Mouse (Mus musculus): ENCODE results near the gene Hopx.

Hopx gene

GRCm38 (mm10) chr5:77114817-77115731, at the start of gene Hopx:
Gene Hopx, minus strand, starts transcription at chr5:77115121.
- DNase-seq (ENCODE audit: low read depth, low spot score) = peak; percentile 80

GRCm38 (mm10) chr5:77163597-77163996, 48.7 kb upstream of the Hopx start:
- no peak for DNase-seq (ENCODE audit: low read depth, low spot score)

DNA sequence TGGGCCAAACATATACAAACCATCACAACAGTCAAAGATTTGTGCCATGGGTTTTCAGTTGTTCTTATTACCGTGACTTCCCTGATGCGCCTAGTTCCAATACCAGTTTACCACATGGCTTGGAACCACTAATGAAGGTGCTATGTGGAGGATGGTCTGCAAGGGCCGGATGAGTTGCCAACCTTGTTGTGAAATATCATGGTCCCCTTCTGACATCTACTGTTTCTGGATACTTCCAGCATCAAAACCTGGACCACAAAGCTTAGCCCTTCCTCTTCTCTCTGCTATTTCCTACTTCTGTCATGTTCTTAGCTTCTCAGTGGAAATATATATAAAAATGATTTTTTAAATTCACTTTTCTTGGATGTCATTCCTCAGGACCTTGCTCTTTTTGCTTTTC, 47.6 kb upstream of the Hopx start:
- DNase-seq (ENCODE audit: low read depth, low spot score) = no peak

DNA sequence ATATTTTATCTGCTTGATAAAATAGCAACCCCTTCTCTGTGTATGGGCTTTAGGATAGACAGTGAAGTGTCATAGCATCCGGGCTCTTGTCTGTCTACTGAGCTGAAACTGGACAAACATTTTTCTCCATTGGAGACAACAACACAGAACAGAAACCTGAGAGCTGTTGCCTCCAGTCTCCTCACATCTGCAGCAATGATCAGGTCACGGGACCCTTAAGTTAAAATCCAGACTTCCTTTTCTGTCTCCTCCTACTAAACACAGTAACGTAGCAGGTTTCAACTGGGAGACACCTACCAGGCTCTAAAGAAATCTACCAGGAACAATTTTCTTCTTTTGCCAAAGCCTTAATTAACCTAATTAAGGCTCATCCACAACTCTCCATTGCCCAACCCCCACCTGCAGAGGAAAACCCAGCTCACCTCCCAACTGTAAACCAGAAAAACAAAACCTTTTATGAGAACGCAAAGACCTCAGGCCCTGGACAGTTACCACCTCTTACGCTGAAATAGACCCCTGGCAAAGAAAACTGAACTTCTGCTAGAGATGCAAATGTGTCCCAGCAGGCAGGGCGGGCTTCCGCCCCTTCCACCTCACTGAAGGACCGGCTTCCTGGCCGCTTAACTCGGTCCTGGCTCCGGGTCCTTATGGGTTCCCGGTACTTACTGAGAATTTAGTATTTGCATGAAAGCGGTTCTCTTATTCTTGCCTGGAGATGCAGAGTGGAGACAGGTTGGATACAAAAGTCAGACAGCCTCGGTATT, 43.0 kb upstream of the Hopx start:
- DNase-seq (ENCODE audit: low read depth, low spot score) = no peak

DNA sequence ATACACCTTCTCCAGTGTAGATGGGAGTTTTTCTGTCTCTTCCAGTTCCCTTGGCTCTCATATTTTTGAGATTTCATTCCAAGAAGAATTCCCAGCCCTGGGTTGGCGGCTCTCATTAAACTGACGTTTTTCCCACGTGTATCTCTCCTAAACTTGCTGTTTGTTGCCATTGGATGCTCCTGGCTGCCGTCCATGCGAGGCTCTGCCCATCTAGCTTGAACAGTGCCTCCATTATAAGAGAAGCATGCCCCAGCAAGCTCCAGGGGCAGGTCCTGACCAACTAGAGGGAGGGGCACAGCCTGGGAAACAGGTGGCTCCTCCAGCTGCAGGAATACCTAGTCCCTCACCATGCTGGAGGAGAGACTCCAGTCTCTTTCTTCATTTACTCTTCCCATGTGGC, 42.0 kb upstream of the Hopx start:
- no peak for DNase-seq (ENCODE audit: low read depth, low spot score)

DNA sequence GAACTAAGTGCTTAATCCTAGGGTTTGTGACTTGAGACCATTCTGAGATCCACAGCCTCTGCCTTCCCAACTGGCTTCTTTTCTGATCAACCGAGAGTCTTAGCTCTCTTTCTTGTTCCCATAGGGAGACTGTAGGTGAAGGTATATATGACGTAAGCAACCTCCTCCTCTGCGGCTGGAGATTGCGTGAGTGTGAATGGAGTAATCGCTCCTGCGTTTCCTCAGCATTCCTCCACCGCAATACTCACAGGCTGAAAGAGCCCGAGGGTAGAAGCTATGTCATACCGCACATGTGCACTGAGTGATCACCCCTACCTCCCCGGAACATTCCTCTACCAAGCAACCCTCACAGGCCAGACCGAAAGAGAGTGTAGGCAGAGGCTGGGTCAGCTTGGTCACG, 40.6 kb upstream of the Hopx start:
- no peak for DNase-seq (ENCODE audit: low read depth, low spot score)

GRCm38 (mm10) chr5:77154812-77155211, 39.9 kb upstream of the Hopx start:
- DNase-seq (ENCODE audit: low read depth, low spot score) = no peak

DNA sequence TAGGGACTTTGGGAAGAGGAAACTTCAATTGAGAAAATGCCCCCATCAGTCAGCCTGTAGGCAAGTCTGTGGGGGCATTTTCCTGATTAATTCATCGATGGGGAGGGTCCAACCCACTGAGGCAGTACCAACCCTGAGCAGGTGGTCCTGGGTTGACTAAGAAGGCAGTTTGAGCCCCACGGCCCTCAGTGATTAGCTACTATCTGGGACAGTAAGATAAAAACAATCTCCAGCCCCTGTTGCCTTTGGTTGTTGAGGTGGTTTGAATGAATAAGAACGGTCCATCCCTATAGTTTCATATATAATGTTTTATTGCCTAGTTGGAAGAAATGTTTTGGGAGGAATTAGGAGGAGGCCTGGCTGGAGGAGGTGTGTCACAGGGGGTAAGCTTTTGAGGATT, 36.8 kb upstream of the Hopx start:
- no peak for DNase-seq (ENCODE audit: low read depth, low spot score)

DNA sequence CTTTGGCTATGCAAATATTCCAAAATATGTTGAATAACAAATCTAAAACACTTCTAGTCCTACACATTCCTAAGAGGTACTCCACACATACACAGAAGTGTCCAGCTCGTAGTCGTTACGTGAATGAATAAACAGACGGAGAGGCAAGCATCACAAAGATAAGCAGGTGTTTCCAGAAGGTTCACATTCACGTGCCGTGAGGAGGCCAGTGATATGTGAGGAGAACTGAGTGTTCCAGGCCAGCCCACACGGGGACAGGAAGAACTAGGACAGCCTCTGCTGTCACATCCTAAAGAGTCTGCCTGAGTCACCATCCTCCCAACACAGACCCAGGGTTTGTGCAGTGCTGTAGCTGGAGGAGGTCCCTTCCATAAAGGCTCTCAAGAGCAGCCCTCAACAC, 36.2 kb upstream of the Hopx start:
- DNase-seq (ENCODE audit: low read depth, low spot score) = no peak

- DNase-seq (ENCODE audit: low read depth, low spot score) = no peak
These were observed 33.2 kb upstream of the Hopx start for GRCm38 (mm10) chr5:77148021-77148621.

DNA sequence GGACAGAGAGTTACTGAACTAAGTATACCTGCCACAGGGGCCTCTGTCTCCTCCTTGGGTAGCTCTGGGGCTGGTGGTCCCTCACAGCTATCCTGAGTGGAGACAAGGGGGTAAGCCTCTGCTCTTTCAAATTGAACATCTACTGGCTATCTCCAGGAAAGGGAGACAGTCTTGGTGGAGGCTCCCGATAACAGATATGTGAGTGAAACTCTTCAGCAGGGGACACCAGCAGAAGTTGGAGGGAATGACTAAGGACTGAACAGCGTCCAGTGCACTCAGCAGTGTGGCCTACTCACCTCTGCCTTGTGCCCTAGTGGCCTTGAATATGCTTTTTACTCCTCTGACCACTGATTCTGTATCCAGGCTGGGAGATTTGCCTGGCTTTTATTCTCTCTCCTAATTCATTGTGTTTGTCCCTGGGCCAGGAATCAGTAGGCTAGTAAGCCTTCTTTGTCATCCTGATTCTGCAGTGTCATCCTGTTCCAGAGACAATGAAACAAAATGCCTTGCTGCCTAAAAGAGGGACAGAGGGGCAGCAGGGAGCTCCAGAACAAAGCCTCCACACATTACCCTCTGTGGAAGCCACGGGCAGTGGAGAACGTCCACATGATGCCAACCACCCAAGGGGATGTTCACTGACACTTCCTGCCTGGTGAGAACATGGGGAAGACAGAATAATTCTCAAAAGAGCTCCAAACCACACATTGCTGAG, 31.7 kb upstream of the Hopx start:
- DNase-seq (ENCODE audit: low read depth, low spot score) = no peak

DNA sequence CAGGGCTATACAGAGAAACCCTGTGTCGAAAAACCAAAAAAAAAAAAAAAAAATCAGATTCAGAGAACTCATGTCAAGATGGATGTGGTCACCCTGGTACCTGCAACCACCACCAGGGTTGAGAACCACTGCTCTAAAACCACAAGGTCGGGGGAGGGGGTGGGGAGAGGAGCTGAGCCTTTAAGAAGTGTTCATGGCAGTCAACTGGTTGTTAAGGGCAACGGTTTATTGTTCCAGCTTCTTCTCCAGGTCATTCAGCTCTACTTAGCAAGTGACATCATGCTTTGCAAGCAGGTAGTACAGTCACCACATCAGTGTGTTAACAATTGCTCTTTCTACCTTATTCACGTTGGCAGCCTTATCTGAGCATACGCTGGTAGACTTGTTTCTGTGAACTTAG, 29.7 kb upstream of the Hopx start:
- DNase-seq (ENCODE audit: low read depth, low spot score) = peak; percentile 82

DNA sequence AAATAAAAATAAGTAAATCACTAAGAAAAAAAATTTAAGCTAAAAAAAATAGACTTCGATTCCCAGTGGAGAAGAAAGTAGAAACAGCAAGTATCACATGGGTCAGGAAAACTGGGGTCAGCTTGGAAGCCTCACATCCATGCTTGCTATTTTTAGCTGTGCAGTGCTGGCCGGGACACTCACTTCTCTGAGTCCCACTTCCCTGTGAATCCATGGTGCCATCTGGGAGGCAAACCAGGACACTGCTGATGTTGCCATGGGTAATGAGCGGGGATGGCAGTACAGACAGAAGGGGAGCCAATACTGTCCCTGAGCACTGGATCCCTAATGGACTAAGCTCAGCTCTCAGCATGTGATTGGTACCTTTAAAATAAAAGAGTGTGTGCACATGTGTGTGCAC, 28.2 kb upstream of the Hopx start:
- DNase-seq (ENCODE audit: low read depth, low spot score) = no peak

DNA sequence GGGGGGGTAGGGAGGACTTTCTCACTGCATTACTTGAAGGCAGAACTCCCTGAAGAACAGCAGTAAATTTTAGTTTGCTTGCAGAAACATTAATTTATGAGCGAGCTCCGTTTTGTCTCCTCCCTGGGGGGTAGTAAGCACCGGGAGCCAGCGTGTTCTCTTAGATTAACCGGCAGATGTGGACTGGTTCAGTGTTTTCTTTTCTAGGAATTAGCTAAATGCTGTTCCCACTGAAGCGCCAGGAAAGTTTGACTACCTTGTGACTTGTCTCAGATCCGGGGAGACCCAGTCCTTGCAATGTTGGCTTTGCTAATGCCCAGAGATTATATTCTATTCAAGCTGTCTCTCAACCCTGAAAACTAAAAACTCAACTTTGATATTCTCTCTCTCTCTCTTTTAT, 26.4 kb upstream of the Hopx start:
- no peak for DNase-seq (ENCODE audit: low read depth, low spot score)

DNA sequence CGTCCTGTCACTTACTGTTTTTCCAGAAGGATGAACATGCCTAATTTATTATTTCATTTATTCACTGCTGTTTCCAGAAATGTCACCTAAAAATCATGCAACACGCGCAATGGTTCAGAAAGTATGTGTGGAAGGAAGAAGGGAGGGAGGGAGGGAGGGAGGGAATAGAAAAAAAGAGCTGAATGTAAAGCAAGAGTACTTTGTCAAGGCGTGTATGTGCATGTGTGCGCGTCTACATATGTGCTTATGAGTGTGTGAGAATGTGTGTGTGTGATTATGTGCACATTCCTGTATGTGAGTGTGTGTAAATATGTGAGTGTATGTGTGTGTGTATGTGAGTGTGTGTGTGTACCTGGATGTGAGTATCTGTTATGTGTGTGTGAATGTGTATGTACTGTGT, 25.9 kb upstream of the Hopx start:
- no peak for DNase-seq (ENCODE audit: low read depth, low spot score)

DNA sequence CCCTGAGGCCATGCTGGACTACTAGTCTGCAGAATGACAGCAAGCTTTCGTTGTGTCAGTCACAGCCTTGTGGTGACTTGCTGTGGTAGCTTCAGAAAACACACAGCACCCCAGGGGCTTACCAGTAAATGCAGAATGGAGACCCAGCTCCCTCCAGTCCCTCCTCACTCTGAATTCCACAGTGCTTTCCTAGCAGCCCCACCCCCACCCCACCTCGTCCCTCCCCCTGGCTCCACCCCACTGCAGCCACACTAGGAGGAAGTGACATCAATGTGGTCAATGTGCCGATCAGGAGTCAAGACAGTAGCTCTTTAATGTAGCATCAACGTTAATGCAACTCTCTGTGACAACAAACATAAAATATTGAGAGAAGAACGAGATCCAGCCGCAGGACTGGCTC, 25.2 kb upstream of the Hopx start:
- DNase-seq (ENCODE audit: low read depth, low spot score) = peak; percentile 83

DNA sequence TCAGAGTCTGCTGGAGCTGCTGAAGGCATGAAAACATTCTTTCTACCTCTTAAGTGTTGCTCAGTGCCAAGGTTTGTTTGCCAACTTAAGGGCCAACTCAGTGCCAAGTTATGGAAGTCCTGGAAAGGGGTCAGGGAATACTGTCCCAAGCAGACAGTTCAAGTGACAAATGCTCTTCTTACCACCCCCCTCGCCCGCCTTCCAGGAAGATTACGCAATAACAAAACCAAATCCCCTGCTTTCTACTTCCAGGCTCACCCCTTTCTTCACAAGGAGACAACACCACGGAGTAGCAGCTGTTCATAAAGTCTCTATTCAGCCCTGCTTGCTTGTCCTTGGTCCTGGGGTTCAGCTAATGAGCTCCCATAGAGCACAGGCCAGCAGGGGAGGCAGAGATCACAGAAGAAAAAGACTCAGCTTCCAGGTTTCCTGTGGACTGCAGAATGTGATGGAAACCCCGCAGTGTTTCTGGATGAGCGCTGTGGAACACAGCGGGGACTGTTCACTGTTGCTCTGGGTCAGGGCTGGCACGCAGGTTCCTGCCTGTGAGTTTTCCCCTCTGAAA, 22.9 kb upstream of the Hopx start:
- no peak for DNase-seq (ENCODE audit: low read depth, low spot score)

GRCm38 (mm10) chr5:77136684-77137224, 21.8 kb upstream of the Hopx start:
- DNase-seq (ENCODE audit: low read depth, low spot score) = no peak

- no peak for DNase-seq (ENCODE audit: low read depth, low spot score)
These were observed 20.0 kb upstream of the Hopx start for GRCm38 (mm10) chr5:77134961-77135360.

- peak; percentile 87 for DNase-seq (ENCODE audit: low read depth, low spot score)
These were observed 19.5 kb upstream of the Hopx start for GRCm38 (mm10) chr5:77134465-77134864.

- peak; percentile 35 for DNase-seq (ENCODE audit: low read depth, low spot score)
These were observed 19.0 kb upstream of the Hopx start for GRCm38 (mm10) chr5:77133960-77134359.

Measured in CD4-positive, CD25-positive, alpha-beta regulatory T cell, adult 2 months (primary cell).